24 mouse cellular contexts compared by ENCODE assay signal in genomic region chr6:137318242-137318861, GRCm38 (mm10).
A peak's percentile ranks its signal among the peaks of the same experiment; 100 is the strongest.
DNase-seq lines count a peak whose midpoint lies in the region; ATAC-seq and TF ChIP-seq lines count a peak whose summit lies in the region.
"Had no signal": no experiment of that assay in that cellular context is flagged by ENCODE, and none has a peak within 500 bp of the region (broad histone marks: within the 10 kb centered on the region; RNA-seq: fewer than 3 reads in every experiment).

No protein-coding gene starts in this region.

- H3K36me3 ChIP-seq in forebrain, embryonic 13.5 days (ENCODE audit: poor library complexity, severe bottlenecking): no peaks in the 10 kb centered on the region
- no peaks in the 10 kb centered on the region for H3K36me3 ChIP-seq in forebrain, embryonic 10.5 days (replicated peaks)
- H3K36me3 ChIP-seq in heart, embryonic 15.5 days: no peaks in the 10 kb centered on the region
- no peaks in the 10 kb centered on the region for H3K36me3 ChIP-seq in forebrain, postnatal 0 days (ENCODE audit: insufficient read depth)
- H3K36me3 ChIP-seq: embryonic facial prominence, embryonic 10.5 days; embryonic facial prominence, embryonic 15.5 days; limb, embryonic 10.5 days; limb, embryonic 15.5 days; stomach, embryonic 15.5 days had no signal

- H3K4me3 ChIP-seq in forebrain, embryonic 13.5 days: no peak overlapping the region
- no peak overlapping the region for H3K4me3 ChIP-seq in forebrain, embryonic 10.5 days
- no peak overlapping the region for H3K4me3 ChIP-seq in heart, embryonic 15.5 days
- H3K4me3 ChIP-seq in layer of hippocampus, adult 2 months: no peak overlapping the region
- no peak overlapping the region for H3K4me3 ChIP-seq in forebrain, postnatal 0 days (ENCODE audit: low read depth, low read length)
- H3K4me3 ChIP-seq: embryonic facial prominence, embryonic 10.5 days; embryonic facial prominence, embryonic 15.5 days; limb, embryonic 10.5 days; limb, embryonic 15.5 days; stomach, embryonic 15.5 days had no signal

- peaks cover 6% of the 10 kb centered on the region; the same call in 1 of the 2 replicates for H3K4me1 ChIP-seq in forebrain, embryonic 13.5 days
- H3K4me1 ChIP-seq in forebrain, embryonic 10.5 days: 0 out of 2 replicates have a peak, but pooled peaks cover 4% of the 10 kb centered on the region
- H3K4me1 ChIP-seq in heart, embryonic 15.5 days (replicated peaks): peaks cover 34% of the 10 kb centered on the region
- H3K4me1 ChIP-seq in forebrain, postnatal 0 days (ENCODE audit: insufficient read depth): peaks cover 6% of the 10 kb centered on the region; the same call in 1 of the 2 replicates
- H3K4me1 ChIP-seq: embryonic facial prominence, embryonic 10.5 days; limb, embryonic 10.5 days; stomach, embryonic 15.5 days had no signal

- no peak overlapping the region for H3K4me2 ChIP-seq in forebrain, embryonic 13.5 days
- H3K4me2 ChIP-seq in heart, embryonic 15.5 days: no peak overlapping the region
- no peak overlapping the region for H3K4me2 ChIP-seq in forebrain, postnatal 0 days (ENCODE audit: low read depth)
- H3K4me2 ChIP-seq: embryonic facial prominence, embryonic 15.5 days; limb, embryonic 15.5 days; lung, embryonic 14.5 days; stomach, embryonic 15.5 days had no signal

- 80% methylated on average over 12 of the region's 12 CpGs for whole genome bisulfite sequencing in forebrain, embryonic 13.5 days
- WGBS in forebrain, embryonic 10.5 days: 94% methylated on average over 12 of the region's 12 CpGs
- WGBS in heart, embryonic 15.5 days: 82% methylated on average over 12 of the region's 12 CpGs
- WGBS in forebrain, postnatal 0 days: 54% methylated on average over 12 of the region's 12 CpGs

- intact Hi-C loops in heart, postnatal 36 days (cut with DNase I): no loop called here

- DNase-seq in forebrain, embryonic 10.5 days (ENCODE audit: extremely low spot score, low spot score): no peak
- DNase-seq in heart, postnatal 36 days: no peak
- no peak for DNase-seq in layer of hippocampus, adult 2 months (ENCODE audit: low spot score in 2 of 2)
- no peak for DNase-seq in layer of hippocampus, adult 9-11 months
- peak; percentile 32 for DNase-seq in forebrain, postnatal 0 days
- no peak for DNase-seq in kidney, postnatal 25 days
- DNase-seq: adrenal gland, adult 8-10 months; cerebellum, adult 8-10 months; cerebellum, postnatal 25 days; gastrocnemius, postnatal 36 days; kidney, adult 11 months; kidney, postnatal 4 days; lung, embryonic 14.5 days; lung, postnatal 14 days; midbrain, embryonic 14.5 days; right cerebral cortex, postnatal 14 days had no signal

- H3K9me3 ChIP-seq in forebrain, embryonic 13.5 days (replicated peaks): no peaks in the 10 kb centered on the region
- H3K9me3 ChIP-seq in forebrain, embryonic 10.5 days: no peaks in the 10 kb centered on the region
- no peaks in the 10 kb centered on the region for H3K9me3 ChIP-seq in heart, embryonic 15.5 days (replicated peaks)
- no peaks in the 10 kb centered on the region for H3K9me3 ChIP-seq in forebrain, postnatal 0 days (ENCODE audit: low read length)
- H3K9me3 ChIP-seq: embryonic facial prominence, embryonic 10.5 days; embryonic facial prominence, embryonic 15.5 days; limb, embryonic 10.5 days; limb, embryonic 15.5 days; stomach, embryonic 15.5 days had no signal

- peak; percentile 59; the same call in 1 of the 2 replicates for ATAC-seq in forebrain, embryonic 13.5 days
- ATAC-seq in heart, embryonic 15.5 days (replicated peaks; ENCODE audit: insufficient number of reproducible peaks, insufficient read depth, low FRiP score, low read depth): no peak
- ATAC-seq in forebrain, postnatal 0 days: peak; percentile 53; the same call in 1 of the 2 replicates

- TF ChIP-seq CTCF in layer of hippocampus, adult 2 months (conservative IDR thresholded peaks at IDR 0.05): no peak
- TF ChIP-seq CTCF in forebrain, postnatal 0 days (IDR thresholded peaks at IDR 0.05; ENCODE audit: low read depth): no peak

- no peaks in the 10 kb centered on the region for H3K27me3 ChIP-seq in forebrain, embryonic 13.5 days
- no peaks in the 10 kb centered on the region for H3K27me3 ChIP-seq in forebrain, embryonic 10.5 days (ENCODE audit: poor library complexity, severe bottlenecking)
- no peaks in the 10 kb centered on the region for H3K27me3 ChIP-seq in heart, embryonic 15.5 days
- H3K27me3 ChIP-seq in forebrain, postnatal 0 days (ENCODE audit: insufficient read depth, low read length): no peaks in the 10 kb centered on the region
- H3K27me3 ChIP-seq: CH12.LX; embryonic facial prominence, embryonic 15.5 days; limb, embryonic 15.5 days; stomach, embryonic 15.5 days had no signal

- no peak overlapping the region for H3K9ac ChIP-seq in forebrain, embryonic 13.5 days
- no peak overlapping the region for H3K9ac ChIP-seq in heart, embryonic 15.5 days
- no peak overlapping the region for H3K9ac ChIP-seq in forebrain, postnatal 0 days
- H3K9ac ChIP-seq: embryonic facial prominence, embryonic 15.5 days; limb, embryonic 15.5 days; lung, embryonic 14.5 days; stomach, embryonic 15.5 days had no signal

- H3K27ac ChIP-seq in forebrain, embryonic 13.5 days: peak overlapping the region; percentile 65; the same call in 1 of the 2 replicates
- no peak overlapping the region for H3K27ac ChIP-seq in forebrain, embryonic 10.5 days
- H3K27ac ChIP-seq in heart, embryonic 15.5 days: peak overlapping the region; percentile 64; the same call in 1 of the 2 replicates
- H3K27ac ChIP-seq in layer of hippocampus, adult 2 months: peak overlapping the region; percentile 56; the same call in 1 of the 2 replicates
- peak overlapping the region; percentile 22; the same call in 1 of the 2 replicates for H3K27ac ChIP-seq in forebrain, postnatal 0 days (ENCODE audit: low read depth, low read length)
- H3K27ac ChIP-seq: embryonic facial prominence, embryonic 10.5 days; embryonic facial prominence, embryonic 15.5 days; limb, embryonic 10.5 days; limb, embryonic 15.5 days; stomach, embryonic 15.5 days had no signal
